Mouse (Mus musculus) spleen, adult 2 months (tissue): ENCODE measurements around the gene Sebox. TPM values are rescaled to one million over a fixed set of nuclear protein-coding genes. Genes with fewer than 3 reads are reported as not detected.

Experiments used
- DNase-seq, 2 experiments: peaks; one replicate each; pipeline versions ENCODE4 v3.0.0 to v3.0.0-alpha.2; 2012 to 2021; ENCODE audit warnings: low spot score in 2 of 2, low read depth in 1 of 2
- H3K27ac ChIP-seq: fragments of 200-500 bp; 2 replicates; pipeline ENCODE4 v1.5.1; 2012; ENCODE audit warnings: low read length, inconsistent platforms; ENCODE audit not compliant: insufficient read depth
- H3K27me3 ChIP-seq: fragments of 200-500 bp; 2 replicates; pipeline ENCODE4 v1.6.1; 2012; ENCODE audit warnings: mild to moderate bottlenecking, moderate library complexity, low read length, inconsistent platforms; ENCODE audit not compliant: control insufficient read depth, insufficient read depth
- H3K36me3 ChIP-seq: fragments of 200-500 bp; 2 replicates; pipeline ENCODE4 v1.6.1; 2012; ENCODE audit warnings: mild to moderate bottlenecking, low read length, inconsistent platforms; ENCODE audit not compliant: control insufficient read depth, insufficient read depth
- H3K4me1 ChIP-seq: fragments of 200-500 bp; 2 replicates; pipeline ENCODE4 v1.6.1; 2011; ENCODE audit warnings: inconsistent platforms; ENCODE audit not compliant: control insufficient read depth, insufficient read depth, insufficient read length
- H3K4me3 ChIP-seq: fragments of 200-500 bp; 2 replicates; pipeline ENCODE4 v1.5.1; 2011; ENCODE audit warnings: mild to moderate bottlenecking, inconsistent platforms; ENCODE audit not compliant: insufficient read depth, insufficient read length; ENCODE audit errors: extremely low read depth
- CTCF ChIP-seq: fragments of 200-500 bp; IDR thresholded peaks from 2 replicates; pipeline ENCODE4 v1.5.1; 2011; ENCODE audit warnings: mild to moderate bottlenecking, inconsistent platforms; ENCODE audit not compliant: insufficient read depth, insufficient read length, insufficient replicate concordance; ENCODE audit errors: extremely low read depth
- POLR2A ChIP-seq: fragments of 200-500 bp; IDR thresholded peaks from 2 replicates; pipeline ENCODE4 v1.6.1; 2011; ENCODE audit warnings: low read depth, low read length, inconsistent platforms
- WGBS: fragments of 180-500 bp; shearing (Covaris S2); methylation state at CpG from one replicate; pipeline ENCODE4 v1.1.7; 2018; 5-methylcytosine and 5-hydroxymethylcytosine counted together
- polyA plus RNA-seq: library from polyadenylated mRNA; depleted of rRNA; stranded (reverse); fragments of >200 nt; gene quantifications from 2 replicates; pipeline ENCODE4 v1.2.3, GENCODE M21; 2012

The Sebox gene
- polyA plus RNA-seq, 1 experiment, result not detected

DNA sequence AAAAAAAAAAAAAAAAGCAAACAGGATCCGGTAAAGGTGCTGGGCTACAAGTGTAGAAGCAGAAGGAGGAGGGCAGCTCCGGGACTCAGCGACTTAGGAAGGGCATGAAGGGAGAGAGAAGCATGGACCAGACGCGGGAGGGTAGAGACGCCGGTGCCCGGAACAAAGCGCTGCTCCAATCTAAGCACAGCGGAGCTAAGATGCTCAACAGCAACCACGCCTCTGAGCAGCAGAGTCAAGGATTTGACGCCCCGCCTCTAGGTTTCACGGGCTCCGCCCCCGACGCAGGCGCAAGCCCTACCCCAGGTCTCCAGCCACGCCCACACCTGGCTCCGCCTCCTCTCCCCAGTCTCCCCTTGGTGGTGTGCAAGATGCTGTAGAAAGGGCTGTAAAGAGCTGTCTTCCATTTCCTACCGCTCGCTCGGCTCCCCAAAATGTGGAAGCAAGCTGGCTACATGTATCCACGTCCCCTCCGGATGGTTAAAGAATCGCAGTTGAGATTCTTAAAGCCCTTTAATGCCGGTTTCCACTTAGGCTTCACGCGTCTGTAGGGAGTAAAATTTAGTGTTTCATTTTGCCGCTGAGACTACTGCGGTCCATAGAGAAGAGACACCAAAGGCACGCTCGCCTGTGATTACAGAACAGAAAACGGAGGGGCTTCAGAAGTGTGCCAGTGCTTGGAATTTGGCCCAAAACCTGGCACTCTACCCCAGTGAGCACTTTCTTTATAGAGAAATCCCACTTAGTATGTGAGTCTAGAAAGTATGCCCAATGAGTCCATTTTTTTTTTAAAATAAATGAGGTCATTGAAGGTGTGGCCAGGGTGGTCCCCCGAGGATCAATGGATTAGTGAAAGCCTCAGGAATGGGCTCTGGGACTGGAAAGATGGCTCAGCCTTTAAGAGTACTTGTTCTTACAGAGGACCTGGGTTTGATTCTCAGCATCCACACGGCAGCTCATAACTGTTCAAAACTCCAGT lies 5.4 kb upstream of the Sebox start, which contains the start of gene Sarm1:
Gene Sarm1 (minus strand): TSS at position 211 of the 979 bp plus-strand sequence.
- Histone ChIP-seq H3K27me3 (peaks cover 7% of the 10 kb centered on the region), H3K27ac (no peak within 1 kb of the TSS)

DNA sequence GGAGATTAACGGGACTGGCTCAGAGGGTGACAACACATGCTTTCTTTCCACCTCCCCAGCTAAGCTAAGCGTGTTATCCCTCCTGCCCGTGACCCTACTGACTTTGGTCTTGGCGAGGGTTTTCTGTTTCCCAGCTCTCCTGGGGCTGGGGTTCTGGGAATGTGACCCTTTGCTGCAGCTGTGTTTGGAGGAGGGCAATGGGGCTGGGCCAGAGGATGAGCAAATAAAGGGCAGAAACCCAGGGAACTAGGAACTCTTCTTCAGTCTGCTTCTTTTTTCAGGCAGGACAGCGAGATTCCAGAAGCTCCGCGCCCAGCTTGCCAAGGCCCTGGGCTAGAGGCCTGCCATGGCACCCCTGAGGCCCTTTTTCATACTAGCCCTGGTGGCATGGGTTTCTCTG lies 4.2 kb upstream of the Sebox start, which contains the start of gene Vtn:
Gene Vtn (plus strand): TSS at position 88 of the 400 bp plus-strand sequence.
- TF ChIP-seq CTCF, result no peak
- no peak for TF ChIP-seq POLR2A
- 72% methylated on average over 7 of the region's 7 CpGs for WGBS
- no peak for DNase-seq
- H3K27ac ChIP-seq, result no peak within 1 kb of the TSS
- H3K4me3 ChIP-seq, result peak within 1 kb of the TSS; percentile 61; the same call in 1 of the 2 replicates
- peaks cover 7% of the 10 kb centered on the region for H3K27me3 ChIP-seq
- H3K4me1 ChIP-seq, result peaks cover 7% of the 10 kb centered on the region
- H3K36me3 ChIP-seq, result no peaks in the 10 kb centered on the region

More for the DNA sequence above, 5.4 kb upstream of the Sebox start, which contains the start of gene Sarm1:
- H3K4me1 ChIP-seq, result peaks cover 7% of the 10 kb centered on the region
- no peak for TF ChIP-seq POLR2A
- no peak for TF ChIP-seq CTCF
- H3K36me3 ChIP-seq, result no peaks in the 10 kb centered on the region
- peak; percentile 89 to 97 for DNase-seq
- WGBS, result 4% methylated on average over 36 of the region's 36 CpGs
- H3K4me3 ChIP-seq, result peak within 1 kb of the TSS; percentile 61

DNA sequence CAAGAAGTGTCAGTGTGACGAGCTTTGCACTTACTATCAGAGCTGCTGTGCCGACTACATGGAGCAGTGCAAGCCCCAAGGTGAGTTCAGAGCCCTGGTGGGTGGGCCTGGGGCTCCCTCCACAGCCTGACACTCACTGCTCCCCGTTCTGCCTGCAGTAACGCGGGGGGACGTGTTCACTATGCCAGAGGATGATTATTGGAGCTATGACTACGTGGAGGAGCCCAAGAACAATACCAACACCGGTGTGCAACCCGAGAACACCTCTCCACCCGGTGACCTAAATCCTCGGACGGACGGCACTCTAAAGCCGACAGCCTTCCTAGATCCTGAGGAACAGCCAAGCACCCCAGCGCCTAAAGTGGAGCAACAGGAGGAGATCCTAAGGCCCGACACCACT lies 3.7 kb upstream of the Sebox start:
- Histone ChIP-seq H3K4me3 (no peak overlapping the region), H3K36me3 (no peaks in the 10 kb centered on the region), H3K27ac (no peak overlapping the region), H3K27me3 (peaks cover 7% of the 10 kb centered on the region), H3K4me1 (peaks cover 7% of the 10 kb centered on the region)
- no peak for DNase-seq
- TF ChIP-seq POLR2A (no peak), CTCF (no peak)
- 59% methylated on average over 16 of the region's 16 CpGs for WGBS

DNA sequence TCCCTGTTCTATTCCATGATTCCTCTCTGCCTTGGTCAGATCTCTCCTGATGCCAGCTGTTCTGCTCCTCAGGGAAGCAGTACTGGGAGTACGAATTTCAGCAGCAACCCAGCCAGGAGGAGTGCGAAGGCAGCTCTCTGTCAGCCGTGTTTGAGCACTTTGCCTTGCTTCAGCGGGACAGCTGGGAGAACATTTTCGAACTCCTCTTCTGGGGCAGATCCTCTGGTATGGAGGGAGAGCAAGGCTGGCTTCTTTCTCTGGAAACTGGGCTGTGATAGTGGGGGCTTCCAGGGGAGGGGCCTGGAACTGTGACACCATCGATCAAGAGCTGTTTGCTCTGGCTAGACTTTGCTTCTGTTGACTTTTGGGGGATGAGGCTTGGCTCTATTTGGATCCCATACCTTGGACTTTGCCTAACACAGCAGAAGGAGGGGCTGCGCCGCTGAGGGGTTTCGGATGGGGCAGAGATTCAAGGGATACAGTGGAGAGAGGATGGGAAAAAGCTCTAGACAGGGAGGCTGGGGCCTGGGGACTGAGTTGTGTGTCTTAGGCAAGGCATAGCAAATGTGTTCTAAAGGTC lies 2.5 kb upstream of the Sebox start:
- no peak overlapping the region for H3K4me3 ChIP-seq
- H3K27ac ChIP-seq, result no peak overlapping the region
- TF ChIP-seq POLR2A (no peak), CTCF (no peak)
- H3K4me1 ChIP-seq, result peaks cover 7% of the 10 kb centered on the region
- peaks cover 7% of the 10 kb centered on the region for H3K27me3 ChIP-seq
- WGBS, result 84% methylated on average over 9 of the region's 9 CpGs
- 0 out of 2 replicates have a peak, but pooled peaks cover 3% of the 10 kb centered on the region for H3K36me3 ChIP-seq
- no peak for DNase-seq

DNA sequence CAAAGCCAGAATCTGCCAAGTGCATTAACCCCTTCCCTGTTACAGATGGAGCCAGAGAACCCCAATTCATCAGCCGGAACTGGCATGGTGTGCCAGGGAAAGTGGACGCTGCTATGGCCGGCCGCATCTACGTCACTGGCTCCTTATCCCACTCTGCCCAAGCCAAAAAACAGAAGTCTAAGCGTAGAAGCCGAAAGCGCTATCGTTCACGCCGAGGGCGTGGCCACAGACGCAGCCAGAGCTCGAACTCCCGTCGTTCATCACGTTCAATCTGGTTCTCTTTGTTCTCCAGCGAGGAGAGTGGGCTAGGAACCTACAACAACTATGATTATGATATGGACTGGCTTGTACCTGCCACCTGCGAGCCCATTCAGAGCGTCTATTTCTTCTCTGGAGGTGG lies 1.7 kb upstream of the Sebox start:
- H3K36me3 ChIP-seq, result peaks cover 3% of the 10 kb centered on the region; the same call in 1 of the 2 replicates
- peaks cover 7% of the 10 kb centered on the region for H3K4me1 ChIP-seq
- no peak overlapping the region for H3K4me3 ChIP-seq
- no peak for DNase-seq
- TF ChIP-seq CTCF, result no peak
- no peak for TF ChIP-seq POLR2A
- WGBS, result 77% methylated on average over 20 of the region's 20 CpGs
- H3K27me3 ChIP-seq, result peaks cover 5% of the 10 kb centered on the region
- H3K27ac ChIP-seq, result no peak overlapping the region

DNA sequence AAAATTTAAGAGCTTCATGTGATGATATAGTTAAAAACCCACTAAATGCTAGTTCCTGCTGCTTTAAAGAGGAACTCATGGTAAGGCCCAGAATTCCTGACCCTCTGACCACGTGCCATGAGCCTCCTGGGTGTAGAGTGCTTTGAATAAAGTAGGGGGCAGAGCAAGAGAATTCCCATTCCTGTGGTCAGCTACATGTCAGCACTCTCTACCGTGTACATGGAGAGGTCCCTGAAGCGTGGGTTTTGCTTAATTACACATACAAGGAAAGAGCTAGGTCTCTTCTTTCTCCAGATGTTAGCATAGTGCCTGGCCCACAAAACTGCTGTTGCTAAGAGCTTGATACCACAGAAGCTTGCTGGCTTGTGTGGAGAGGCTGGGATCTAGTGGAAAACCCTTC lies 2.2 kb downstream of the Sebox start:
- WGBS, result 81% methylated on average over 3 of the region's 3 CpGs
- TF ChIP-seq POLR2A, result no peak
- Histone ChIP-seq H3K36me3 (peaks cover 18% of the 10 kb centered on the region), H3K27me3 (no peaks in the 10 kb centered on the region), H3K4me3 (no peak overlapping the region), H3K27ac (no peak overlapping the region), H3K4me1 (no peaks in the 10 kb centered on the region)
- no peak for DNase-seq

DNA sequence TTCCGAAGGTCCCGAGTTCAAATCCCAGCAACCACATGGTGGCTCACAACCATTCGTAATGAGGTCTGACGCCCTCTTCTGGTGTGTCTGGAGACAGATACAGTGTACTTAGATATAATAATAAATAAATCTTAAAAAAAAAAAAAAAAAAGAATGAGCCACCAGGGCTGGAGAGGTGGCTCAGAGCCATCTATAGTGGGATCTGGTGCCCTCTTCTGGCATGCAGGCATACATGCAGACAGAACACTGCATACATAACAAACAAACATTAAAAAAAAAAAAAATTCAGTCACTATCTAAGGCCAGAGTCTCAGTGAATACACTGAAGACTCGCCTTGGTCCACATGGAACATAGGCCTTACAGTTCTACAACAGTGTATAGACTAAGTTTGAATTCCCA lies 5.9 kb downstream of the Sebox start:
- no peaks in the 10 kb centered on the region; the same call in 1 of the 2 replicates for H3K4me1 ChIP-seq
- WGBS, result 92% methylated on average over 5 of the region's 5 CpGs
- H3K27me3 ChIP-seq, result no peaks in the 10 kb centered on the region
- no peak overlapping the region for H3K4me3 ChIP-seq
- no peak for DNase-seq
- H3K27ac ChIP-seq, result no peak overlapping the region
- TF ChIP-seq CTCF (no peak), POLR2A (no peak)
- peaks cover 18% of the 10 kb centered on the region for H3K36me3 ChIP-seq
